Mouse (Mus musculus) adrenal gland, postnatal 4 days (tissue): Measurements from ENCODE around the gene Fbn1. TPM values are rescaled to one million over a fixed set of nuclear protein-coding genes. Genes with fewer than 3 reads are reported as not detected.

Experiments
- DNase-seq, 2 experiments: peaks; one replicate each; pipeline ENCODE4 v3.0.0; 2021 to 2022; ENCODE audit warnings: low spot score in 2 of 2, mixed read lengths in 2 of 2
- total RNA-seq, 2 experiments: library from RNA; stranded (reverse); gene quantifications; 2 replicates each; pipeline ENCODE4 v1.2.3; 2021

Gene Fbn1
- total RNA-seq, 2 experiments from 2014 or later, result 103 to 104 TPM

- no peak for DNase-seq
Measured at GRCm38 (mm10) chr2:125342181-125342950, 165.4 kb downstream of the Fbn1 start.

GRCm38 (mm10) chr2:125340381-125340780 lies 167.4 kb downstream of the Fbn1 start:
- DNase-seq, result no peak

- no peak for DNase-seq
Measured at GRCm38 (mm10) chr2:125337239-125337638, 170.6 kb downstream of the Fbn1 start.

- no peak for DNase-seq
Measured at GRCm38 (mm10) chr2:125335206-125335605, 172.6 kb downstream of the Fbn1 start.

- DNase-seq, result no peak
Measured at GRCm38 (mm10) chr2:125334163-125334562, 173.6 kb downstream of the Fbn1 start.

DNA sequence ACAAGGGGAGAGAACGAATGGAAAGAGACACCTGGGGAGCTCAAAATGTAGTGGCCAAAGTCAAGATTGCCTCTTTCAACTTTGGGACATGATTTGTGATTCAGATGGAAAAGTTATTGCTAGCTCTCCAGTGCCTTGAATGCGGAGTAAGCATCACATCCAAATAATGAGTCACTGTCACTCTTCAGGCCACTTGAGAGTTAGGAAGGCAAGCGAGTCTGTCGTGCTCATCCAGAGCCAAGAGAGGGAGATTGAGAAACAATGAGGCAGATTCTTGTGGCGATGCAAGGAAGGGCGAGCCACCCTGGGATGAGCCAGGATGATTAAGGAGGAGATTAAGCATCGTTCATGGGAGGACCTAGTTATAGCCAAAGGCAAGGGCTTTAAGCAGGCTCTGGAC lies 176.2 kb downstream of the Fbn1 start:
- DNase-seq, result no peak

DNA sequence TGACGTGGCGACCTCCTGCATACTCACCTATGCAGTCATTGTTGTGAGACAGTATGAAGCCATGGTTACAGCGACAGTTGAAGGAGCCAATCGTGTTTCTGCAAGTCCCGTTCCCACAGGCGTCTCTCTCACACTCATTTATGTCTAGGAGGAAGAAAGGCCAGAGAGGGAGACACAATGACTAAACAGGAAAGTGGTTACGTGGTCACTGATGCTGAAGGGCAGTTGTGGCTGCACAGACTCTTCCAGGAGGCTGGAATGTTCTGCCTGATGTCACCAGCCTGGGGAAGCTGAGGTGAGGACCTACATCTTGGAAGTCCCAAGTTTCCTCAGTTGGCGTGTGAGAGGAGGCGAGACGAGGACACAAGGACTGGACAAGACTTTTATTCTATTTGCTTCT lies 177.3 kb downstream of the Fbn1 start:
- no peak for DNase-seq

- no peak for DNase-seq
Measured at GRCm38 (mm10) chr2:125325125-125325855, 182.5 kb downstream of the Fbn1 start.

DNA sequence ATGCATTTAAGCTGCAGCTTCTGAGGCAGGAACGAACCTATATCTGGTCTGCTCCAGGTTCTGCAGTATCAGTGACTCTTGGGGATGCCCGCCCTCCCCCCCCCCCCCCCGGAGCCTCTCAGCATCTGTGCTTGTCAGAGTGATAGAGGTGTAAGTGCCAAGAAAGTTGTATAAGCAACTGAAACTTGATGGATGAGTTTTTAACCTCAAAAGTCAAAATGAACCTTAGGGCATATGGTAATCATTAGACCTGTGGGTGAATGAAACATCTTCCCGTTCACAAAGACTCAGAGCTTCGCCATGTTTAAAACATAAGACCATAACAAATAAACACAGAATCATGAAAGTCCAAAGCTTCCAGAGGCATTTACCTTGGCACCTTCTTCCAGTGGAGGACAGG lies 183.3 kb downstream of the Fbn1 start:
- no peak for DNase-seq

DNA sequence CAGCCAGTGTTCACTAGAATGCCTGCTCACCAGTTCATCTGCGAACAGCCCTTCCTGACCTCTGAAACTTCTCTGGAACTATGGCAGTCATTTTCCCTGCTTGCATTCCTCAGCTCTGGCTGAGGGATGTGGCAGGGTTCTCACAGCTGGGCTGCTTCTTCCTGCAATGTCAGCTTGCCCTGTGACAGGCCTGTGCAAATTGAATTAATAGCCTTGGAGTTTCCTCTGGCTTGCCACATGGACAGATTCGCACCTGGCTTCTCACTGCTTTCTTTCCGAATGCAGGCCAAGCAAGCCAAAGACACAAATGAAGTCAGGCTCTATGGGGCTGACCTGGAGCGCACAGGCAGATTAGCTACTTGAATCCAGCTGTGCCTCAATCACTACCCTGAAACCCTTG lies 184.4 kb downstream of the Fbn1 start:
- DNase-seq, result no peak

GRCm38 (mm10) chr2:125322581-125322980 lies 185.2 kb downstream of the Fbn1 start:
- no peak for DNase-seq

DNA sequence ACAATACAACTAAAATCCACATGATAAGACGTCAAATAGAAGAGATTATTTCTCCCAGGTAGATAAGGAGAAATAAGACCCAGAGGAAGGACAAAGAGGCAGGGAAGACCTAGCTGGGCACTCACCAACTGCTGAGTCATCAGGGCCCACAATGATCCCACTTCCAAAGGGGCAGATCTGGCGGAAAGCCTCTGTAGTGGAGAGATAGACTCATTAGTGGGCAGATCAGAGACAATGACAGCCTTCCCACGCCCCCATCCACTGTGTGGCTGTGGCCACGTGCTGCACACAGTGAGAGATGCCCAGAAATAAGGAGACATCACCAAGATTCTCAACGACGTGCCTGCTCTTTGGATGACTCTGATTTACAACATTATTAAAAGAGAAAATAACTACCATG lies 186.7 kb downstream of the Fbn1 start:
- no peak for DNase-seq

DNA sequence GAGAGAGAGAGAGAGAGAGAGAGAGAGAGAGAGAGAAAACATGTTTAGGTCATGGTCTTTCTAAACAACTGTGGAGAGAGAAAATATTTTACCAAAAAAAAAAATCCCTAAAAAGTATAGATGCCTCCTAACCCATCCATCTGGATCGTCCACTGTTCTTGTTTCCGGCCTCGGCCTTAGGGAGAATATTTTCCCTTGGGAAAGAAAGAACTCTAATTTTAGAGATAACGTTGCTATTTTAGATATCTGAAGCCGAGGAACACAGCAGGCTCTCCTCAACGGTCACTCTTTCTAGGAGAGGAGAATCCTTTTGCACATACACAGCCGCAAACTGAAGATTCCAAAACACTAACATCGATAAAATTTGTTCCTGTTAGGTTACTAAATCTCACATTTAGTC lies 188.1 kb downstream of the Fbn1 start:
- no peak for DNase-seq

- DNase-seq, result no peak
Measured at GRCm38 (mm10) chr2:125318371-125319061, 189.3 kb downstream of the Fbn1 start.

DNA sequence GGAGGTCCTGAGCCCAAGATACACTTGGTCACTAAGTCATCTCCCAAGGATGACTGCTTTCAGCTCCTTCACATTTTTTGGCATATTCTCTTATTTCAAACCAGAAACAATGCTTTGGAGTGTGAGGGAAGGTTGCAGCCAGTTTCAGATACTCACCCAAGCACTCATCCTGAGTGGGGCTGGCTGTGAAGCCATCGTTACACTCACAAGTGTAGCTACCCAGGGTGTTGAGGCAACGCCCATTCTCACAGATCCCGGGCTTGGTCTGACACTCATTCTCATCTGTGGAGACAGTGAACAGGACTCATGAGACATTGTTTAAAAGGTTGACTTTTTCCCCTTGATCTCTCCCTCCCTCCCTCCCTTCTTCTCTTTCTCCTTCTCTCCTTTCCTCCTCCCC lies 192.6 kb downstream of the Fbn1 start:
- DNase-seq, result no peak

- no peak for DNase-seq
Measured at GRCm38 (mm10) chr2:125314169-125314925, 193.4 kb downstream of the Fbn1 start.

DNA sequence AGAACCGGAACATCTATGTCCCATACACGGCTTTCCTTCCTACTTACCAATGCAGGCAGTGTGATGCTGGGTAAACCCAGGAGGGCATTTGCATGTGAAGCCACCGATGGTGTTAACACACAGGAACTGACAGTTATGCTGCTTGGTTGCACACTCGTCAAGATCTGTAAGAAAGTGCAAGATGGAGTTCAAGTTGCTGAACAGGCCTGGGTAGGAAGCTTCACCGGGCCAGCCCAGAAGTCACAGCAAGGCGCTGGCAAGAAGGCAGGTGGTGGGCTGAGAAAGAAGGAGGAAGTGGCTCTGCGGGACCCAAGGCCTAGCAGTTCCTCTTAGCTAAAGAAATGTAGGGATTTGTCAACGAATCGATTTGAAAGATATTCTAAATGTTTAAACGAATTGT lies 198.1 kb downstream of the Fbn1 start:
- no peak for DNase-seq

DNA sequence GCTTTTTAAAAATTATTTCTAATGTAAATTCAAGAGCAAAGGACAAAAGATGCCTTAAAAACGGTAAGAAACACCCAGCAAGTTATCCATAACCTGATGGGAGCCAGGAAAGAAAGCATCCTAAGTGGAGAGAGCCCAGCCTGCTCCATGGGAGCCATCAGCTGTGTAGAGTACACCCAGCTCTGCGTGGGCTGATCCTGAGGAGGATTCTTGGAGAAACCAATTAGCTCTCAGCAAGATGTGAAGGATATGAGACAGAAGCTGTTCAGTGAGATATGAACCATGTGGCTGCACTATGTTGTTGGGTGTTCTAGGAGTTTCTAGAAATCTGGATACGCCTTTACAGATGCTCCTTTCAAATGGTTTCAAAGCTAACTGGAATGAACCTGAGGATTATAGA lies 202.1 kb downstream of the Fbn1 start:
- DNase-seq, result no peak

DNA sequence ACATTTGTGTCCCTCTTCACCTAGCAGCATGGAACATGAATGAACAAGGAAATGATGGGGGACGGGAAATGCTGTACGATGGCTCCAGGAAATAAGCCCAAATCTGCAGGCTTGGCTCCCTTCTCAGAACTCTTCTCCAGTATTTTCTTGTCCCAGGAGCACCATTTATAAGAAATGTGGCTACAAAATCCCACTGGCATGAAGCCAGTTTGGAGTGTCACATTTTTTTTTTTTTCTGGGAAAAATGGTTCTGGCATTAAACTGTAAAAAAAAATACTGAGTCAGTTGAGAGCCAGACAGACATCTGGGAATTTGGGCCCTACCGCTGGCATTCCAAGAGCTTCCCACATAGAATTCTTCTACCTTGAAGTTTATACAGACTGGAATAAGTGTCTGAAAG lies 203.0 kb downstream of the Fbn1 start:
- DNase-seq, result no peak

- no peak for DNase-seq
Measured at GRCm38 (mm10) chr2:125303764-125304384, 203.9 kb downstream of the Fbn1 start.

GRCm38 (mm10) chr2:125302625-125302924 lies 205.2 kb downstream of the Fbn1 start:
- no peak for DNase-seq
